Mouse (Mus musculus) olfactory bulb, adult 2 months (tissue): Measurements from ENCODE around the gene Trim68.

Experiments used
- CTCF ChIP-seq: fragments of 200-500 bp; IDR thresholded peaks from 2 replicates; pipeline ENCODE4 v1.5.1; 2012; ENCODE audit warnings: low read depth, mild to moderate bottlenecking, low read length, moderate library complexity; ENCODE audit not compliant: insufficient read depth
- POLR2A ChIP-seq: fragments of 200-500 bp; IDR thresholded peaks from 2 replicates; pipeline ENCODE4 v1.6.1; 2012; ENCODE audit warnings: mild to moderate bottlenecking, low read depth, low read length, moderate library complexity; ENCODE audit not compliant: insufficient read depth

GRCm38 (mm10) chr7:102658523-102658922 is 28.6 kb downstream of the Trim68 start, which contains the start of gene Olfr555:
- TF ChIP-seq CTCF (no peak), POLR2A (no peak)
